Mouse (Mus musculus) monocyte, adult 5-6 weeks (primary cell): ENCODE data around the gene Sacs. TPM values are rescaled to one million over a fixed set of nuclear protein-coding genes. Genes with fewer than 3 reads are reported as not detected.
"Not testable (repeated sequence)": the region's sequence is repeated elsewhere in the genome, so short reads cannot be mapped to it uniquely, and the experiment has no call there.

ENCODE experiments used
- ATAC-seq: fragments of 153-309, 156-312 bp; replicated peaks from 2 replicates; pipeline ENCODE4 v1.8.0; 2017; ENCODE audit warnings: mild to moderate bottlenecking; ENCODE audit not compliant: low TSS enrichment, insufficient number of reproducible peaks, severe bottlenecking, poor library complexity, low FRiP score
- total RNA-seq: library from RNA; stranded (forward); fragments of 200-1000, 200-491, 200-594 nt; gene quantifications from 3 replicates; pipeline ENCODE4 v1.2.3, GENCODE M21; 2017

The Sacs gene
- total RNA-seq: 9.8 to 15.8 TPM (median 10.3 TPM) in 3 replicates

GRCm38 (mm10) chr14:61137994-61138726 lies at the start of gene Sacs:
Gene Sacs, plus strand, starts transcription at chr14:61138457.
- ATAC-seq: no peak

GRCm38 (mm10) chr14:61090955-61091354 lies 47.3 kb upstream of the Sacs start:
- ATAC-seq: no peak

GRCm38 (mm10) chr14:61092073-61092472 lies 46.2 kb upstream of the Sacs start:
- ATAC-seq: no peak

- ATAC-seq: no peak
Measured at GRCm38 (mm10) chr14:61097974-61098625, 40.2 kb upstream of the Sacs start.

- ATAC-seq: no peak
Measured at GRCm38 (mm10) chr14:61100736-61101135, 37.5 kb upstream of the Sacs start.

- no peak for ATAC-seq
Measured at GRCm38 (mm10) chr14:61106404-61106803, 31.9 kb upstream of the Sacs start.

GRCm38 (mm10) chr14:61108625-61109024 lies 29.6 kb upstream of the Sacs start:
- no peak for ATAC-seq

GRCm38 (mm10) chr14:61112404-61112803 lies 25.9 kb upstream of the Sacs start:
- ATAC-seq: no peak

- no peak for ATAC-seq
Measured at GRCm38 (mm10) chr14:61124755-61125154, 13.5 kb upstream of the Sacs start.

- ATAC-seq: no peak
Measured at GRCm38 (mm10) chr14:61125201-61125600, 13.1 kb upstream of the Sacs start.

GRCm38 (mm10) chr14:61127365-61127764 lies 10.9 kb upstream of the Sacs start:
- not testable (repeated sequence) for ATAC-seq

GRCm38 (mm10) chr14:61128961-61129507 lies 9.2 kb upstream of the Sacs start:
- ATAC-seq: no peak

GRCm38 (mm10) chr14:61132556-61132955 lies 5.7 kb upstream of the Sacs start:
- no peak for ATAC-seq

GRCm38 (mm10) chr14:61134381-61135030 lies 3.8 kb upstream of the Sacs start:
- no peak for ATAC-seq

- no peak for ATAC-seq
Measured at GRCm38 (mm10) chr14:61137410-61137809, 847 bp upstream of the Sacs start.

- no peak for ATAC-seq
Measured at GRCm38 (mm10) chr14:61138727-61139067, 440 bp downstream of the Sacs start.

- no peak for ATAC-seq
Measured at GRCm38 (mm10) chr14:61143358-61143757, 5.1 kb downstream of the Sacs start.

- no peak for ATAC-seq
Measured at GRCm38 (mm10) chr14:61143869-61144268, 5.6 kb downstream of the Sacs start.

- not testable (repeated sequence) for ATAC-seq
Measured at GRCm38 (mm10) chr14:61150416-61150815, 12.2 kb downstream of the Sacs start.
